Mouse (Mus musculus): ENCODE measurements around the gene Enpp4.

DNA sequence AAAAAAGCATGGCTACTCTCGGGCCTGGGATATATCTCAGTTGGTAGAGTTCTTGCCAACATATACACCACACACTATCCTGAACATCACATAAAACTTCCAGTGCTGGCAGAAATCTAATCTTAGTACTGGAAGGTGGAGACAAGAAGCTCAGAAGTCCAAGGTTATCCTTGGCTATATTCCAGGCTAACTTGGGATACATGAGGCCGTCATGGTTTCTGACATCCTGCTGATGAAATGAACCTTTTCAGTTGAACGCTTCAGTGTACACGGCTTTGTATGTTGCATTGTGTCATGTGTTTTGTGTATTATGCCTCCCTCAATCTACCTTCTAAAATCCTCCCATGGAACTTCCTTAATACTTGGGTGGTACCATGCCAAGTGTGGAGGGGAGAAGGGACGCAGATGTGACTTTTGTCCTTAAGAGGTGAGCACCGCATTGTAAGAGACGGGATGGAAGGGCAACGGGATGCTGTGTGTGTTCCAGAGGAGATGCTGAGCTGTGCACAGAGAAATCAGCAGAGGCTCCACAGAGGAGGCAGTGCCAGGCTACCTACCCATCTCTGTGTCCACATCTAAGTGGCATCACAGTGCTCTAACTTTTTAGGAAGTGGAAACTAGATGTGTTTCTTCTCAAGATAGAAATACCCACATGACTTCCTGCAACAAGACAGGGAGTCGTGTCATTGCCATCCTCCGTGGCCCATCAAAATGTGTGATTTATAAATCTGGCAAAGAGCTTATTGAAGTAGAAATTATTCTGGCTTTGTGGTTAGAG is 31.4 kb upstream of the Enpp4 start:
- TF ChIP-seq CTCF (IDR thresholded peaks at IDR 0.05) = no peak
- TF ChIP-seq POLR2A (IDR thresholded peaks at IDR 0.05; ENCODE audit: insufficient read depth, low read depth, low read length) = no peak
- TF ChIP-seq EP300 (IDR thresholded peaks at IDR 0.05; ENCODE audit: insufficient read depth, low read depth, low read length) = no peak

Data from heart, adult 2 months (tissue).